Mouse (Mus musculus) cerebellum, postnatal 25 days (tissue): ENCODE measurements around the gene Gm11027.
"Not testable (repeated sequence)": the region's sequence is repeated elsewhere in the genome, so short reads cannot be mapped to it uniquely, and the experiment has no call there.

Experiments used
- DNase-seq, 2 experiments: peaks; one replicate each; pipeline ENCODE4 v3.0.0; 2021; ENCODE audit warnings: mixed read lengths in 2 of 2

Gene Gm11027

GRCm38 (mm10) chr12:116275086-116275485 is at the start of gene Gm11027:
TSS of gene Gm11027 (plus strand) at chr12:116275386.
- not testable (repeated sequence) for DNase-seq

- DNase-seq: no peak
Measured at GRCm38 (mm10) chr12:116226289-116227057, 48.7 kb upstream of the Gm11027 start.

GRCm38 (mm10) chr12:116229451-116229850 is 45.7 kb upstream of the Gm11027 start:
- no peak for DNase-seq

- DNase-seq: peak; percentile 19 to 48
Measured at GRCm38 (mm10) chr12:116231612-116232011, 43.6 kb upstream of the Gm11027 start.

GRCm38 (mm10) chr12:116232061-116232460 is 43.1 kb upstream of the Gm11027 start:
- no peak for DNase-seq

- no peak for DNase-seq
Measured at GRCm38 (mm10) chr12:116235356-116235755, 39.8 kb upstream of the Gm11027 start.

- no peak for DNase-seq
Measured at GRCm38 (mm10) chr12:116236658-116237057, 38.5 kb upstream of the Gm11027 start.

- no peak for DNase-seq
Measured at GRCm38 (mm10) chr12:116238370-116238769, 36.8 kb upstream of the Gm11027 start.

- no peak for DNase-seq
Measured at GRCm38 (mm10) chr12:116238803-116239202, 36.4 kb upstream of the Gm11027 start.

GRCm38 (mm10) chr12:116244601-116245000 is 30.6 kb upstream of the Gm11027 start:
- no peak for DNase-seq

GRCm38 (mm10) chr12:116254652-116255051 is 20.5 kb upstream of the Gm11027 start:
- DNase-seq: no peak

GRCm38 (mm10) chr12:116255636-116256035 is 19.6 kb upstream of the Gm11027 start:
- no peak for DNase-seq

GRCm38 (mm10) chr12:116258321-116258720 is 16.9 kb upstream of the Gm11027 start:
- no peak for DNase-seq

- DNase-seq: peak; percentile 91 to 94
Measured at GRCm38 (mm10) chr12:116262555-116263341, 12.4 kb upstream of the Gm11027 start, which contains the start of gene Wdr60. TSS of gene Wdr60 (minus strand) at chr12:116263022.

GRCm38 (mm10) chr12:116264756-116265155 is 10.4 kb upstream of the Gm11027 start:
- no peak for DNase-seq

- no peak for DNase-seq
Measured at GRCm38 (mm10) chr12:116265275-116265674, 9.9 kb upstream of the Gm11027 start.

GRCm38 (mm10) chr12:116269450-116269849 is 5.7 kb upstream of the Gm11027 start:
- DNase-seq: no peak

- no peak for DNase-seq
Measured at GRCm38 (mm10) chr12:116270538-116270937, 4.6 kb upstream of the Gm11027 start.

- DNase-seq: no peak
Measured at GRCm38 (mm10) chr12:116271071-116271470, 4.1 kb upstream of the Gm11027 start.

GRCm38 (mm10) chr12:116273733-116274132 is 1.5 kb upstream of the Gm11027 start:
- no peak for DNase-seq

GRCm38 (mm10) chr12:116275631-116276030 is 445 bp downstream of the Gm11027 start:
- no peak for DNase-seq

- no peak for DNase-seq
Measured at GRCm38 (mm10) chr12:116276961-116277360, 1.8 kb downstream of the Gm11027 start.

- no peak for DNase-seq
Measured at GRCm38 (mm10) chr12:116278541-116278940, 3.4 kb downstream of the Gm11027 start.

- no peak for DNase-seq
Measured at GRCm38 (mm10) chr12:116279181-116279580, 4.0 kb downstream of the Gm11027 start.
